Mouse (Mus musculus): ENCODE results near the gene Hdac9.

GRCm38 (mm10) chr12:34472542-34472941, 444.4 kb downstream of the Hdac9 start:
- no peak for TF ChIP-seq CTCF (IDR thresholded peaks at IDR 0.05; ENCODE audit: borderline replicate concordance, insufficient read depth, low read length)
- TF ChIP-seq POLR2A (IDR thresholded peaks at IDR 0.05; ENCODE audit: low read depth, low read length): no peak; the same call in 1 of the 2 replicates
